Mouse (Mus musculus): ENCODE results near the gene Osbp.
A peak's percentile ranks its signal among the peaks of the same experiment; 100 is the strongest.

Gene Osbp

GRCm38 (mm10) chr19:11987841-11988240, 22.1 kb downstream of the Osbp start:
- no peak for DNase-seq (ENCODE audit: low spot score)

- no peak for DNase-seq (ENCODE audit: low spot score)
These were observed 23.6 kb downstream of the Osbp start for GRCm38 (mm10) chr19:11989334-11989733.

GRCm38 (mm10) chr19:11992034-11992433, 26.3 kb downstream of the Osbp start:
- no peak for DNase-seq (ENCODE audit: low spot score)

- DNase-seq (ENCODE audit: low spot score), result no peak
These were observed 26.8 kb downstream of the Osbp start for GRCm38 (mm10) chr19:11992441-11993029.

GRCm38 (mm10) chr19:11994703-11995431, 29.1 kb downstream of the Osbp start:
- DNase-seq (ENCODE audit: low spot score), result no peak

- no peak for DNase-seq (ENCODE audit: low spot score)
These were observed 30.1 kb downstream of the Osbp start for GRCm38 (mm10) chr19:11995722-11996448.

- DNase-seq (ENCODE audit: low spot score), result no peak
These were observed 35.9 kb downstream of the Osbp start for GRCm38 (mm10) chr19:12001686-12002085.

GRCm38 (mm10) chr19:12002125-12002524, 36.4 kb downstream of the Osbp start:
- DNase-seq (ENCODE audit: low spot score), result no peak

- DNase-seq (ENCODE audit: low spot score), result no peak
These were observed 37.0 kb downstream of the Osbp start for GRCm38 (mm10) chr19:12002791-12003190.

- no peak for DNase-seq (ENCODE audit: low spot score)
These were observed 37.8 kb downstream of the Osbp start for GRCm38 (mm10) chr19:12003568-12003967.

- DNase-seq (ENCODE audit: low spot score), result no peak
These were observed 38.7 kb downstream of the Osbp start for GRCm38 (mm10) chr19:12004216-12005008.

- peak; percentile 78 for DNase-seq (ENCODE audit: low spot score)
These were observed 39.9 kb downstream of the Osbp start for GRCm38 (mm10) chr19:12005376-12006360.

- DNase-seq (ENCODE audit: low spot score), result no peak
These were observed 40.7 kb downstream of the Osbp start for GRCm38 (mm10) chr19:12006361-12006947.

GRCm38 (mm10) chr19:12007105-12007931, 41.6 kb downstream of the Osbp start:
- DNase-seq (ENCODE audit: low spot score), result no peak

GRCm38 (mm10) chr19:12008410-12009380, 43.0 kb downstream of the Osbp start:
- DNase-seq (ENCODE audit: low spot score), result no peak

- no peak for DNase-seq (ENCODE audit: low spot score)
These were observed 44.0 kb downstream of the Osbp start for GRCm38 (mm10) chr19:12009501-12010280.

GRCm38 (mm10) chr19:12010281-12010771, 44.6 kb downstream of the Osbp start:
- peak; percentile 29 for DNase-seq (ENCODE audit: low spot score)
